Mouse (Mus musculus) hindbrain, embryonic 10.5 days (tissue): ENCODE data around the gene Plekhj1. TPM values are rescaled to one million over a fixed set of nuclear protein-coding genes. Genes with fewer than 3 reads are reported as not detected.

ENCODE experiments used
- DNase-seq: peaks from one replicate; pipeline ENCODE4 v3.0.0-alpha.2; 2017; ENCODE audit warnings: low spot score
- H3K27ac ChIP-seq: fragments of 300-500 bp; sonication (generic); 2 replicates; pipeline ENCODE4 v1.5.1; 2016; ENCODE audit warnings: mild to moderate bottlenecking, moderate library complexity
- H3K27me3 ChIP-seq: fragments of 300-500 bp; sonication (generic); 2 replicates; pipeline ENCODE4 v1.6.1; 2016; ENCODE audit warnings: mild to moderate bottlenecking; ENCODE audit not compliant: poor library complexity, insufficient read depth, severe bottlenecking
- H3K36me3 ChIP-seq: fragments of 300-500 bp; sonication (generic); 2 replicates; pipeline ENCODE4 v1.6.1; 2016; ENCODE audit warnings: mild to moderate bottlenecking, moderate library complexity
- H3K4me1 ChIP-seq: fragments of 300-500 bp; sonication (generic); replicated peaks from 2 replicates; pipeline ENCODE4 v1.6.1; 2016; ENCODE audit warnings: mild to moderate bottlenecking
- H3K4me3 ChIP-seq: fragments of 300-500 bp; sonication (generic); 2 replicates; pipeline ENCODE4 v1.5.1; 2016; ENCODE audit warnings: mild to moderate bottlenecking, moderate library complexity
- H3K9me3 ChIP-seq: fragments of 300-500 bp; sonication (generic); 2 replicates; pipeline ENCODE4 v1.6.1; 2016; ENCODE audit warnings: mild to moderate bottlenecking, moderate library complexity
- WGBS: fragments of 180-500 bp; shearing (Covaris S2); methylation state at CpG from one replicate; pipeline ENCODE4 v1.1.7; 2016; 5-methylcytosine and 5-hydroxymethylcytosine counted together
- polyA plus RNA-seq: library from polyadenylated mRNA; unstranded; fragments of >200 nt; fragmentation: Nextera tagmentation; extraction: Ambion mirVana; gene quantifications from 2 replicates; pipeline ENCODE4 v1.2.1, GENCODE M21; 2016

The Plekhj1 gene
- polyA plus RNA-seq, 1 experiment from 2014 or later = 189 TPM

DNA sequence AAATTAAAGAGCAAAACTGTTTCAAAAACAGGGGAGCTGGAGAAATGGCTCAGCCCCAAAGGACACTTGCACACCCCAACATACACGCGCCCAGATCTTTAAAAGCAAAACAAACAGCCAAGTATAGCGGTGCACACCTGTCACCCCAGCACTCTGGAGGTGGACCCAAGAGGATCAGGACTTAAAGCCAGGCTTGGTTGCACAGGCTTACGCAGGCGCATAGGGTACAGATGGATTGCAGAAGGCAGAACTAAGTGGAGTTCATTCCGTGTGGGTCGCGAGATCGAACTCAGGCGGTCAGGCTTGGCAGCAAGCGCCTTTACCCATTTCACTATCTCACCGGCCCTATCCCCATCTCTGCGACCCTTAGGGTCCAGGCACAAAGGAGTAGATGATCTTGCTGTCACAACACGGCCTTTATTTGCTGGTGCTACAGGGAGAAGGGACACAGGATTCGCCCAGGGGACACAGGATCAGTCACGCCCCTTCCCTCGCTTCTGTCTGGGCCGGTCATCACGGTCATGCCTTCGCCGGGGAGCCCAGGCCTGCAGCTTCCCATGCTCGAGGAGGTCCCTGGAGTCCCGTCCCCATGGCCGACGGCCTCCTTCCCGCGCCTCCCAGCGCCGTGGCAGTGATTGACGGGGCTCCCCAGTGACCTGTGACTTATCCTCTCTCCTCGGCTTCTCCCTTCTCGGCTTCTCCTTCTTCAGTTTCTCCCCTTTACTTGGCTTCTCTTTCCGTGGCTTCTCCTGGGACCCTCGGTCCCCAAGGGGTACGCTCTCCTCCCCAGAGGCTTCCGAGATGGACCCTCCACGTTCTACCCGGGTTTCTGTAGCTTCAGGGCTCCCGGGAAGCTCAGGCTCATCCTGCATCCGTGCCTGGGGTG is 9.9 kb upstream of the Plekhj1 start:
- peak; percentile 56 for DNase-seq
- peak overlapping the region; percentile 76 for H3K27ac ChIP-seq
- H3K9me3 ChIP-seq = no peaks in the 10 kb centered on the region
- H3K4me1 ChIP-seq = peaks cover 54% of the 10 kb centered on the region
- peak overlapping the region; percentile 66 for H3K4me3 ChIP-seq
- 16% methylated on average over 40 of the region's 40 CpGs for WGBS
- peaks cover 29% of the 10 kb centered on the region for H3K36me3 ChIP-seq
- peaks cover 70% of the 10 kb centered on the region for H3K27me3 ChIP-seq

DNA sequence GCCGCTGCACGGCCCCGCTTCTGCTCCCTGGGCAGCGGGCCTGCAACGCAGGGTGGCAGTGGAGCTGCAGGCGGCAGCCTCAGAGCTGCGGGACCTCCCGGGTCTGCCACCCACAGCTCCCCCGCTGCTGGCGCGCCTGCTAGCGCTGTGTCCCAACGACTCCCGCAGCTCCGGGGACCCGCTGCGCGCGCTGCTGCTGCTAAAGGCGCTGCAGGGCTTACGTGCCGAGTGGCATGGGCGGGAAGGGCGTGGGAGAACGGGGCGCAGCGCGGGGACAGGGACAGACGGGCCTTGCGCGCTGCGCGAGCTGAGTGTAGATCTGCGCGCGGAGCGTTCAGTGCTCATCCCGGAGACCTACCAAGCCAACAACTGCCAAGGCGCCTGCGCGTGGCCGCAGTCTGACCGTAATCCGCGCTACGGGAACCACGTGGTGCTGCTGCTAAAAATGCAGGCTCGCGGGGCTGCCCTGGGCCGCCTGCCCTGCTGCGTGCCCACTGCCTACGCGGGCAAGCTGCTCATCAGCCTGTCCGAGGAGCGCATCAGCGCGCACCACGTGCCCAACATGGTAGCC is 8.7 kb upstream of the Plekhj1 start:
- Histone ChIP-seq H3K4me3 (peak overlapping the region; percentile 66), H3K9me3 (no peaks in the 10 kb centered on the region), H3K4me1 (peaks cover 48% of the 10 kb centered on the region), H3K27me3 (peaks cover 68% of the 10 kb centered on the region), H3K36me3 (peaks cover 41% of the 10 kb centered on the region), H3K27ac (peak overlapping the region; percentile 88)
- under 1% methylated on average over 58 of the region's 58 CpGs for WGBS
- DNase-seq = peak; percentile 83

DNA sequence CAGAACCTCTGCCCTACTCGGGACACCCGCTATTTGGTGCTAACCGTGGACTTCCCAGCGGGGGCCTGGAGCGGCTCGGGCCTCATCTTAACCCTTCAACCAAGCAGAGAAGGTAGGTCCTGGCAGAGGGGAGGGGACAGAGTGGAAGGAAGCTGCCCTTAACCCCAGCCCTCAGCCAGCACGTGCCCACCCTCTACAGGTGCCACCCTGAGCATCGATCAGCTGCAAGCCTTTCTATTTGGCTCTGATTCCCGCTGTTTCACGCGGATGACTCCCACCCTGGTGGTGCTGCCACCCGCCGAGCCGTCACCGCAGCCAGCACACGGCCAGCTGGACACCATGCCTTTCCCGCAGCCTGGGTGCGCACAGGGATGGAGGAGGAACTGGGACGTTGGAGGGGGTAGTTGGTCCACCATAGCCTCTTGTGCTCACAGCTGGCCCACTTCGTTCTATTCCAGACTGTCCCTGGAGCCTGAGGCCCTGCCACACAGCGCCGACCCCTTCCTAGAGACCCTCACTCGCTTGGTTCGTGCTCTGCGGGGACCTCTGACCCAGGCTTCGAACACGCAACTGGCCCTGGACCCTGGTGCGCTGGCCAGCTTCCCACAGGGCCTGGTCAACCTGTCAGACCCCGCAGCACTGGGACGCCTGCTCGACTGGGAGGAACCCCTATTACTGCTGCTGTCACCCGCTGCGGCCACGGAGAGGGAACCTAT is 8.1 kb upstream of the Plekhj1 start:
- Histone ChIP-seq H3K27me3 (peaks cover 63% of the 10 kb centered on the region), H3K27ac (peak overlapping the region; percentile 88)
- 33% methylated on average over 34 of the region's 34 CpGs for WGBS

GRCm38 (mm10) chr10:80805925-80806324 is 7.5 kb upstream of the Plekhj1 start:
- 21% methylated on average over 3 of the region's 3 CpGs for WGBS
- no peak overlapping the region for H3K27ac ChIP-seq
- peaks cover 53% of the 10 kb centered on the region for H3K36me3 ChIP-seq
- peaks cover 48% of the 10 kb centered on the region for H3K4me1 ChIP-seq
- H3K27me3 ChIP-seq = peaks cover 58% of the 10 kb centered on the region
- DNase-seq = peak; percentile 82
- H3K9me3 ChIP-seq = no peaks in the 10 kb centered on the region
- H3K4me3 ChIP-seq = peak overlapping the region; percentile 66; the same call in 1 of the 2 replicates

More for the DNA sequence above, 8.1 kb upstream of the Plekhj1 start:
- no peak for DNase-seq
- Histone ChIP-seq H3K4me1 (peaks cover 47% of the 10 kb centered on the region), H3K9me3 (no peaks in the 10 kb centered on the region), H3K36me3 (peaks cover 47% of the 10 kb centered on the region), H3K4me3 (peak overlapping the region; percentile 66)

DNA sequence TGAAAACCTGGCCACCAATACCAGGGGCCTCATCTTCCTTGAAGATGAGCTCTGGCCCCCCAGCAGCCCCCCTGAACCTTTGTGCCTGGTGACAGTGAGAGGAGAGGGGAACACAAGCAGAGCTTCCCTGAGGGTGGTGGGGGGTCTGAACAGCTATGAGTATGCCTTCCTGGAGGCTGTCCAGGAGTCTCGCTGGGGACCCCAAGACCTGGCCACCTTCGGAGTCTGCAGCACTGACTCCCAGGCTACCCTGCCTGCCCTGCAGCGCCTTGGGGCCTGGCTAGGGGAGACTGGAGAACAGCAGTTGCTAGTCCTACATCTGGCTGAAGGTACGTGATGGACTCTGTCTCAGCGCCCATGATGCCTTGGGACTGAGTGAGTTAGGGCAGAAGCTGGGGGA is 6.9 kb upstream of the Plekhj1 start:
- WGBS = 86% methylated on average over 5 of the region's 5 CpGs
- H3K27me3 ChIP-seq = peaks cover 52% of the 10 kb centered on the region
- peak overlapping the region; percentile 66; the same call in 1 of the 2 replicates for H3K4me3 ChIP-seq
- H3K27ac ChIP-seq = no peak overlapping the region
- no peaks in the 10 kb centered on the region for H3K9me3 ChIP-seq
- H3K36me3 ChIP-seq = peaks cover 59% of the 10 kb centered on the region
- peaks cover 52% of the 10 kb centered on the region for H3K4me1 ChIP-seq
- DNase-seq = no peak

DNA sequence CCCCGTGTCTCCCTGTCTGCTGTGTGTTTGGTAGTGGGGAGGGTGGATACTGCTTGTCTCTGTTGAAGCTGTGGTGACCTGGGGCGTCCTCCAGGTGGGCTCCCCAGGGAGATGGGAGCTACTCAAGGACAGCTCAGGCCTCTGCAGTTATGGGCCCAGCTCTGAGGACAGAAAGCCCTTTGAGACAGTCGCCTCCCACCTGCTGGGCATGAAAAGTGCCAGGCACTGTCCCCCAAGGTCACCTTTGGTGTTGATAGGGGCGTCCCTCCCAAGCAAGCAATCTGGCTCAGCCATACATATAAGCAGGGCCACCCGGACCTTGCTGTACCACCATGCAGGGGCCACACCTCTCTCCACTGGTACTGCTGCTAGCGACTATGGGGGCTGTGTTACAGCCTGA is 6.5 kb upstream of the Plekhj1 start, which contains the start of gene Amh:
TSS of gene Amh (plus strand) at position 328 of the 400 bp plus-strand sequence.
- Histone ChIP-seq H3K27me3 (peaks cover 48% of the 10 kb centered on the region), H3K4me1 (peaks cover 52% of the 10 kb centered on the region), H3K36me3 (peaks cover 63% of the 10 kb centered on the region), H3K4me3 (peak within 1 kb of the TSS; percentile 66; the same call in 1 of the 2 replicates), H3K27ac (no peak within 1 kb of the TSS), H3K9me3 (no peaks in the 10 kb centered on the region)
- no peak for DNase-seq
- 69% methylated on average over 6 of the region's 6 CpGs for WGBS

- H3K4me1 ChIP-seq = peaks cover 54% of the 10 kb centered on the region
- 95% methylated on average over 2 of the region's 2 CpGs for WGBS
- no peak overlapping the region for H3K4me3 ChIP-seq
- no peak overlapping the region for H3K27ac ChIP-seq
- H3K27me3 ChIP-seq = peaks cover 42% of the 10 kb centered on the region
- H3K36me3 ChIP-seq = peaks cover 64% of the 10 kb centered on the region
- H3K9me3 ChIP-seq = no peaks in the 10 kb centered on the region
- DNase-seq = no peak
These were observed 5.9 kb upstream of the Plekhj1 start for GRCm38 (mm10) chr10:80804340-80804739.

DNA sequence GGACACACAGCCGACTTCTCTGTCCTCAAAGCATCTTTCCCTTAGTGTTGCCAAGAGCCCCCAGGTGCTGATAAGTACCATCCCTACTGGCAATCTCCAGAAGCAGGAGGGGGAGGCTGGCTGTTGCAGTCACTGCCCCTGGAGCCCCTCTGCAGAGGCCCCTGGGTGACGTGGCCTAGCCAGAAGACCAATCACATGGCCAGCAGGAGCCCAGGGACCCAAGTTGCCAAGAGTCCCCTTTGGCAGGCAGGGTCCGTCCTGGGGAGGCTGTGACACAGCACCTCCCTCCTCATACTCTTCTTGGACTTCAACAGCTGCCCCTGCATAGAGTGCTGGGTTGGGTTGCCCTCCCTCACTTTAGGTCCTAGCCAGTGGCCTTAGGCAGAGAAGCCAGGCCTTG is 4.6 kb upstream of the Plekhj1 start:
- Histone ChIP-seq H3K36me3 (peaks cover 64% of the 10 kb centered on the region), H3K4me3 (no peak overlapping the region; the same call in 1 of the 2 replicates), H3K27ac (no peak overlapping the region), H3K27me3 (peaks cover 28% of the 10 kb centered on the region), H3K9me3 (no peaks in the 10 kb centered on the region), H3K4me1 (peaks cover 44% of the 10 kb centered on the region)
- no peak for DNase-seq
- WGBS = 85% methylated on average over 3 of the region's 3 CpGs

- Histone ChIP-seq H3K36me3 (peaks cover 64% of the 10 kb centered on the region), H3K4me1 (peaks cover 41% of the 10 kb centered on the region), H3K27ac (no peak overlapping the region), H3K9me3 (no peaks in the 10 kb centered on the region), H3K4me3 (peak overlapping the region; percentile 10), H3K27me3 (peaks cover 22% of the 10 kb centered on the region)
- no peak for DNase-seq
- 93% methylated on average over 10 of the region's 10 CpGs for WGBS
These were observed 3.9 kb upstream of the Plekhj1 start for GRCm38 (mm10) chr10:80802204-80802912.

DNA sequence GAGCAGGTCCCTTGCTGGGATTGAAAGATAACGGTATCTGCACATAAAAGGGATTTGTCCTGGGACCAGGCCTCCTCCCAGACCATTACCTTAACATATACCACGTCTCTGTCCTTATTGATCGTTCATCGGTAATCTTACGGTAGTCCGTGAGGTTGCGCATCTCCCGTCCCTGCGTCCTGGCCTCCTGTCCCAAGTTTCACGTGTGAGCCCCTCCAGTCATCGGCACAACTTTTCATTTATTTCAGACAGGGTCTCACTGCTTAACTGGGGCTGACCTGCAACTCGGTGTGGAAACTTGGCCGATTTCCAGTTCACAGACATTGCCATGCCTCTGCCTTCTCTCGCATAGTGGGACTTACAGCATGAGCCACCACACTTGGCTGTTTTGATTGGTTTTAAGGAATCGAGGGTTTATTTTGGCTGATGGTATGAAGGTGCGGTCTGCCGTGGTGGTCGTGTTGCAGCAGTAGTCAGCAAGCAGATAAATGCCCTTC is 692 bp upstream of the Plekhj1 start:
- H3K36me3 ChIP-seq = peaks cover 71% of the 10 kb centered on the region
- peak overlapping the region; percentile 95 for H3K4me3 ChIP-seq
- H3K9me3 ChIP-seq = no peaks in the 10 kb centered on the region
- no peaks in the 10 kb centered on the region for H3K27me3 ChIP-seq
- H3K27ac ChIP-seq = peak overlapping the region; percentile 97
- H3K4me1 ChIP-seq = peaks cover 51% of the 10 kb centered on the region
- no peak for DNase-seq
- WGBS = 3% methylated on average over 18 of the region's 18 CpGs

GRCm38 (mm10) chr10:80797186-80798149 is 958 bp downstream of the Plekhj1 start:
- peaks cover 71% of the 10 kb centered on the region for H3K36me3 ChIP-seq
- peak overlapping the region; percentile 95 for H3K4me3 ChIP-seq
- H3K4me1 ChIP-seq = peaks cover 53% of the 10 kb centered on the region
- 2% methylated on average over 59 of the region's 59 CpGs for whole genome bisulfite sequencing
- H3K27me3 ChIP-seq = no peaks in the 10 kb centered on the region
- no peak for DNase-seq
- no peaks in the 10 kb centered on the region for H3K9me3 ChIP-seq
- peak overlapping the region; percentile 97 for H3K27ac ChIP-seq
